Mouse (Mus musculus): ENCODE measurements at regions not wholly inside any gene's neighbourhood (a gene's known extent, or its start where the extent isn't known, plus 50 kb on each side); places are given as distances from the start of the nearest gene placed in this dataset.
A peak's percentile ranks its signal among the peaks of the same experiment; 100 is the strongest.

DNA sequence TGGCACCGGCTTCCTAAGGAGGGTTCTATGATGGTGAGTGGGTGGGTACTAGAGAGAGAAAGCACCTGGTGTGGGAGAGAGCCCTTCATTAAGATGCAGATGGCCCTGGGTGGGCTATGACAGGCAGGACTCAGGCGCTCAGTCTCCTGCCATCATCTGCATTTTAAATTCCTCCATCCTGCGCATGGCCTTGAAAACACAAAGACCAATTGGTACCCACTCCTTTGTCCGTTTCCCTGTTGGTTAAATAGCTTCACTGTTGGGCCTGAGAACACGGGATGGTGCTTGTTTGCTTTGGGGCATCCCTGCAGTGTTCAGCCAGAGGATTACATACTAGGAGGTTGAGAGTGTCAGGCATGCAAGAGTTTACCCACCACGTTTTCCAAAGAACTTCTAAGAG lies 314.9 kb downstream of the Gm11011 start:
- Histone ChIP-seq H3K4me1 (replicated peaks; ENCODE audit: control insufficient read depth, insufficient read depth, low read length) (no peaks in the 10 kb centered on the region; the same call in 1 of the 2 replicates), H3K36me3 (ENCODE audit: control insufficient read depth, insufficient read depth, low read length) (no peaks in the 10 kb centered on the region), H3K4me2 (replicated peaks; ENCODE audit: low read depth, low read length) (no peak overlapping the region), H3K27ac (ENCODE audit: low read depth, low read length) (peak overlapping the region; percentile 26; the same call in 1 of the 2 replicates), H3K4me3 (ENCODE audit: low read depth, low read length) (no peak overlapping the region), H3K9ac (ENCODE audit: low read depth, low read length) (peak overlapping the region; percentile 16; the same call in 1 of the 2 replicates), H3K27me3 (ENCODE audit: control insufficient read depth, insufficient read depth, low read length) (no peaks in the 10 kb centered on the region), H3K9me3 (ENCODE audit: control insufficient read depth, low read length) (no peaks in the 10 kb centered on the region)
- WGBS: 15% methylated on average over 6 of the region's 6 CpGs
- DNase-seq (ENCODE audit: low spot score): peak; percentile 36
- peak; percentile 65 for ATAC-seq (ENCODE audit: low FRiP score)

GRCm38 (mm10) chr2:169272018-169272417 lies 315.5 kb downstream of the Gm11011 start:
- 32% methylated on average over 4 of the region's 4 CpGs for WGBS
- Histone ChIP-seq H3K9ac (ENCODE audit: low read depth, low read length) (no peak overlapping the region), H3K27me3 (ENCODE audit: control insufficient read depth, insufficient read depth, low read length) (no peaks in the 10 kb centered on the region), H3K27ac (ENCODE audit: low read depth, low read length) (0 out of 2 replicates have a peak overlapping the region, but pooled peaks have one; percentile 26), H3K36me3 (ENCODE audit: control insufficient read depth, insufficient read depth, low read length) (no peaks in the 10 kb centered on the region), H3K4me3 (ENCODE audit: low read depth, low read length) (no peak overlapping the region), H3K4me2 (replicated peaks; ENCODE audit: low read depth, low read length) (no peak overlapping the region), H3K4me1 (replicated peaks; ENCODE audit: control insufficient read depth, insufficient read depth, low read length) (no peaks in the 10 kb centered on the region; the same call in 1 of the 2 replicates), H3K9me3 (ENCODE audit: control insufficient read depth, low read length) (no peaks in the 10 kb centered on the region)
- ATAC-seq (ENCODE audit: low FRiP score) (no peak), DNase-seq (ENCODE audit: low spot score) (no peak)

DNA sequence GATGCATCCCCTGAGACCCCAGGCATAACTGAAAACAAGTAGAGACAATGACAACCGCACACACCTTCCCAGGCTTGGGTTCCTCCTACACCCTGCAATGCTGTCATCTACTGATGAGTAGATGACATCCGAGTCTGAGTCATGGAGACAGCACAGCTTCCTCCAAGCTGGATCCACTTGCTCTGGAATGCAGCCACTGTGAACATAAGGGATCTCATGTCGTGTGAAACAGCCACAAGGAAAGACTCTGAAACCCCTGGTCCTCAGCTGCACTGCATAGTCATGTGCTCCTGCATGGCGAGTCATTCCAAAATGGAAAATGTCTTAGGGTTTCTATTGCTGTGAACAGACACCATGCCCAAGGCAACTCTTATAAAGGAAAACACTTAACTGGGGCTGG lies 305.2 kb upstream of the Zfp64 start:
- no peak overlapping the region for H3K4me3 ChIP-seq (ENCODE audit: low read depth, low read length)
- no peaks in the 10 kb centered on the region for H3K27me3 ChIP-seq (ENCODE audit: control insufficient read depth, insufficient read depth, low read length)
- H3K4me2 ChIP-seq (replicated peaks; ENCODE audit: low read depth, low read length): no peak overlapping the region
- H3K36me3 ChIP-seq (ENCODE audit: control insufficient read depth, insufficient read depth, low read length): no peaks in the 10 kb centered on the region
- WGBS: 86% methylated on average over 4 of the region's 4 CpGs
- DNase-seq (ENCODE audit: low spot score) (no peak), ATAC-seq (ENCODE audit: low FRiP score) (no peak)
- no peaks in the 10 kb centered on the region for H3K9me3 ChIP-seq (ENCODE audit: control insufficient read depth, low read length)
- H3K27ac ChIP-seq (ENCODE audit: low read depth, low read length): no peak overlapping the region
- no peaks in the 10 kb centered on the region for H3K4me1 ChIP-seq (replicated peaks; ENCODE audit: control insufficient read depth, insufficient read depth, low read length)
- H3K9ac ChIP-seq (ENCODE audit: low read depth, low read length): no peak overlapping the region

DNA sequence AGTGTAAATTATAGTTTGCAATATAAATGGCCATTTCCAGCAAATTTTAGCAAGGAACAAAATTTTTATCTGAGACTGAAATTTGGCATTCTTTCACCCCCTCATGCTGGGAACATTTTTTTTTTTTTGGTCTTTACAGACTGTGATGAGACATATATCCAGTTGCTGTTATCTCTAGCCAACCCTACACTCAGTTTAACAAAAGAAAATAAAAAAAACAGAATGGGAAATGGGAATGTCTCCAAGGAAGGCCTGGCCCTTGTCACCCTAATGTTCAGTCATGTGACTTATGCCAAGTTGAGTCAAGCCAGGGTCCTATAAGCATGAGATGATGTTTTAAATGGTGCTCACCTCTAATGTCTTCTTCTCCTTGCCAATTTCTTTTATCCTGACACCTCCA lies 289.2 kb upstream of the Zfp64 start:
- Histone ChIP-seq H3K4me1 (replicated peaks; ENCODE audit: control insufficient read depth, insufficient read depth, low read length) (no peaks in the 10 kb centered on the region), H3K9me3 (ENCODE audit: control insufficient read depth, low read length) (no peaks in the 10 kb centered on the region), H3K9ac (ENCODE audit: low read depth, low read length) (no peak overlapping the region), H3K27ac (ENCODE audit: low read depth, low read length) (no peak overlapping the region), H3K36me3 (ENCODE audit: control insufficient read depth, insufficient read depth, low read length) (no peaks in the 10 kb centered on the region), H3K4me2 (replicated peaks; ENCODE audit: low read depth, low read length) (no peak overlapping the region), H3K27me3 (ENCODE audit: control insufficient read depth, insufficient read depth, low read length) (no peaks in the 10 kb centered on the region), H3K4me3 (ENCODE audit: low read depth, low read length) (no peak overlapping the region)
- no peak for ATAC-seq (ENCODE audit: low FRiP score)
- no peak for DNase-seq (ENCODE audit: low spot score)

DNA sequence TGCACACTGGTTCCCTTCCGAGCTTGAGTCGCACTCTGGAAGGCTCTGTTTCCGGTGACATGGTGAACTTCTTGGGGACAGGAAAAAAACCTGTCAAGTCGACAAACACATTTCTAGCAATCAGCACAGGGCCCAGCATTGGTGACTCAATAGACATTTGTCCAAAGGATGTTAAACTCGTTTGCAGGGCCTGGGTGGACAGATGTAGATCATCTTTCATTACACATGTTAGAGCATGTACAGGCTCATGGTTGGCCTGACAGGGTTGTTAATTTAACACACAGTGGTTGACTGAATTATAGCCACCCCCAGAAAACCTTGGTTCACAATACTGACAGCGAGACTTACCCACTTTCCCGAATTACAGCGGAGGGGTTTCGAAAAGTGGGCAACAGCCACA lies 288.6 kb upstream of the Zfp64 start:
- no peaks in the 10 kb centered on the region for H3K4me1 ChIP-seq (replicated peaks; ENCODE audit: control insufficient read depth, insufficient read depth, low read length)

GRCm38 (mm10) chr2:169237856-169238255 lies 282.5 kb upstream of the Zfp64 start:
- ATAC-seq (ENCODE audit: low FRiP score) (no peak), DNase-seq (ENCODE audit: low spot score) (no peak)
- H3K4me1 ChIP-seq (replicated peaks; ENCODE audit: control insufficient read depth, insufficient read depth, low read length): no peaks in the 10 kb centered on the region
- 89% methylated on average over 4 of the region's 4 CpGs for WGBS
- H3K9ac ChIP-seq (ENCODE audit: low read depth, low read length): no peak overlapping the region
- no peaks in the 10 kb centered on the region for H3K36me3 ChIP-seq (ENCODE audit: control insufficient read depth, insufficient read depth, low read length)
- no peak overlapping the region for H3K4me3 ChIP-seq (ENCODE audit: low read depth, low read length)
- H3K27ac ChIP-seq (ENCODE audit: low read depth, low read length): no peak overlapping the region
- H3K27me3 ChIP-seq (ENCODE audit: control insufficient read depth, insufficient read depth, low read length): no peaks in the 10 kb centered on the region
- H3K4me2 ChIP-seq (replicated peaks; ENCODE audit: low read depth, low read length): no peak overlapping the region
- H3K9me3 ChIP-seq (ENCODE audit: control insufficient read depth, low read length): no peaks in the 10 kb centered on the region

More for the DNA sequence above, 288.6 kb upstream of the Zfp64 start:
- Histone ChIP-seq H3K9ac (ENCODE audit: low read depth, low read length) (no peak overlapping the region), H3K4me2 (replicated peaks; ENCODE audit: low read depth, low read length) (no peak overlapping the region), H3K27ac (ENCODE audit: low read depth, low read length) (no peak overlapping the region), H3K36me3 (ENCODE audit: control insufficient read depth, insufficient read depth, low read length) (no peaks in the 10 kb centered on the region), H3K9me3 (ENCODE audit: control insufficient read depth, low read length) (no peaks in the 10 kb centered on the region), H3K27me3 (ENCODE audit: control insufficient read depth, insufficient read depth, low read length) (no peaks in the 10 kb centered on the region), H3K4me3 (ENCODE audit: low read depth, low read length) (no peak overlapping the region)
- 92% methylated on average over 9 of the region's 9 CpGs for WGBS
- no peak for ATAC-seq (ENCODE audit: low FRiP score)
- no peak for DNase-seq (ENCODE audit: low spot score)

GRCm38 (mm10) chr2:169237321-169237720 lies 281.9 kb upstream of the Zfp64 start:
- 92% methylated on average over 9 of the region's 9 CpGs for WGBS
- DNase-seq (ENCODE audit: low spot score) (no peak), ATAC-seq (ENCODE audit: low FRiP score) (no peak)
- no peaks in the 10 kb centered on the region for H3K36me3 ChIP-seq (ENCODE audit: control insufficient read depth, insufficient read depth, low read length)
- H3K27me3 ChIP-seq (ENCODE audit: control insufficient read depth, insufficient read depth, low read length): no peaks in the 10 kb centered on the region
- H3K9ac ChIP-seq (ENCODE audit: low read depth, low read length): no peak overlapping the region
- H3K4me2 ChIP-seq (replicated peaks; ENCODE audit: low read depth, low read length): no peak overlapping the region
- no peaks in the 10 kb centered on the region for H3K9me3 ChIP-seq (ENCODE audit: control insufficient read depth, low read length)
- no peaks in the 10 kb centered on the region for H3K4me1 ChIP-seq (replicated peaks; ENCODE audit: control insufficient read depth, insufficient read depth, low read length)
- H3K4me3 ChIP-seq (ENCODE audit: low read depth, low read length): no peak overlapping the region
- no peak overlapping the region for H3K27ac ChIP-seq (ENCODE audit: low read depth, low read length)

DNA sequence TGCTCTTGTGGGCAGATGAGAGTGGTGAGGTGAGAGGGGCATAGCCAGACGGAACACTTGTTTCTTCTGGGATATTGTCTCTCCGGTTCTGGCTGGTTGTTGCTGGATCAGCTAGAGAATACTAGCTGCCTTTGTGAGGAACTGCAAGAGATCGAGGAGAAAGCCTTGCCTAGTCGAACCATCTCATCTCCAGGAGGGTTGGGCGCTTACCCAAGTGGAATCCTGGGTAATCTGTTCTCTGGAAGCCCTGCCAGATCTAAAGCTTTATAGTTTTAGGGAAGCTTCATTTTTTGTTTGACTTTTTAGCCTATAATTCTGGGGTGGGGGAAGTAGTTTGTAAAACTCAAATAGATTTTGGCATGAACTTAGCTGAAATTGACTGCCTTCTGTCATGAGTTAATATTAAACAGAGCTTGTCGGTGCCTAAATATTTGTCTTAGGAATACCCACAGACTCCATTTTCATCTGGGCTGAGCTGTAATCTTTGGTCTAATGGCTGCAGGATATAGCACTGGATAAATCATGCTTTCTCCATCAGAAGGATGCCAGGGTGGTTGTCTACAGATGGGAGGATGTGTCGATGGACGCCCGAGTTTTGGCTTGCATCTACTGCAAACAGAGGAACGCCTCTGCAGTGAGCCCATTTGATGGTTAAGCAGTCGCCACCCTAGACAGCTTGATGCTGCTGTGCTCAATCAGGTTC lies 279.1 kb upstream of the Zfp64 start:
- DNase-seq (ENCODE audit: low spot score) (no peak), ATAC-seq (ENCODE audit: low FRiP score) (no peak)
- WGBS: 92% methylated on average over 11 of the region's 11 CpGs
- H3K4me3 ChIP-seq (ENCODE audit: low read depth, low read length): no peak overlapping the region
- no peak overlapping the region for H3K9ac ChIP-seq (ENCODE audit: low read depth, low read length)
- no peaks in the 10 kb centered on the region for H3K27me3 ChIP-seq (ENCODE audit: control insufficient read depth, insufficient read depth, low read length)
- H3K36me3 ChIP-seq (ENCODE audit: control insufficient read depth, insufficient read depth, low read length): no peaks in the 10 kb centered on the region
- H3K27ac ChIP-seq (ENCODE audit: low read depth, low read length): no peak overlapping the region
- H3K9me3 ChIP-seq (ENCODE audit: control insufficient read depth, low read length): no peaks in the 10 kb centered on the region
- no peaks in the 10 kb centered on the region for H3K4me1 ChIP-seq (replicated peaks; ENCODE audit: control insufficient read depth, insufficient read depth, low read length)
- no peak overlapping the region for H3K4me2 ChIP-seq (replicated peaks; ENCODE audit: low read depth, low read length)
